Mouse (Mus musculus): ENCODE data around the gene Pes1.
"Not testable (repeated sequence)": the region's sequence is repeated elsewhere in the genome, so short reads cannot be mapped to it uniquely, and the experiment has no call there.

GRCm38 (mm10) chr11:3955371-3955770 lies 8.4 kb upstream of the Pes1 start:
- TF ChIP-seq CTCF (conservative IDR thresholded peaks at IDR 0.05; ENCODE audit: low read length); NANOG (IDR thresholded peaks at IDR 0.05; ENCODE audit: borderline replicate concordance, low read length); POU5F1 (IDR thresholded peaks at IDR 0.05; ENCODE audit: borderline replicate concordance, low read length): not testable (repeated sequence)

Measured in E14TG2a.4 (cell line).